Mouse (Mus musculus) hindbrain, embryonic 11.5 days (tissue): ENCODE measurements at regions not wholly inside any gene's neighbourhood (a gene's known extent, or its start where the extent isn't known, plus 50 kb on each side); places are given as distances from the start of the nearest gene placed in this dataset.
"Not testable (repeated sequence)": the region's sequence is repeated elsewhere in the genome, so short reads cannot be mapped to it uniquely, and the experiment has no call there.

Experiments
- ATAC-seq: fragments of 200-750 bp; cut with Nextera tagmentation; 2 replicates; pipeline ENCODE4 v1.8.0; 2017; ENCODE audit warnings: mild to moderate bottlenecking, moderate TSS enrichment, moderate library complexity; ENCODE audit not compliant: low FRiP score
- DNase-seq: peaks from one replicate; pipeline ENCODE4 v3.0.0-alpha.2; 2015; ENCODE audit warnings: low spot score
- H3K27ac ChIP-seq: fragments of 300-500 bp; sonication (generic); 2 replicates; pipeline ENCODE4 v1.5.1; 2014; ENCODE audit warnings: mild to moderate bottlenecking, low read depth, low read length
- H3K27me3 ChIP-seq: fragments of 300-500 bp; sonication (generic); 2 replicates; pipeline ENCODE4 v1.6.1; 2014; ENCODE audit warnings: mild to moderate bottlenecking, low read length, moderate library complexity, mixed read lengths; ENCODE audit not compliant: control insufficient read depth, insufficient read depth
- H3K36me3 ChIP-seq: fragments of 300-500 bp; sonication (generic); 2 replicates; pipeline ENCODE4 v1.6.1; 2014; ENCODE audit warnings: mild to moderate bottlenecking, low read length, moderate library complexity, mixed read lengths; ENCODE audit not compliant: control insufficient read depth, insufficient read depth
- H3K4me1 ChIP-seq: fragments of 300-500 bp; sonication (generic); replicated peaks from 2 replicates; pipeline ENCODE4 v1.6.1; 2014; ENCODE audit warnings: low read length, mixed read lengths; ENCODE audit not compliant: control insufficient read depth, insufficient read depth
- H3K4me2 ChIP-seq: fragments of 300-500 bp; sonication (generic); replicated peaks from 2 replicates; pipeline ENCODE4 v1.6.1; 2014; ENCODE audit warnings: mild to moderate bottlenecking, low read depth, low read length
- H3K4me3 ChIP-seq: fragments of 300-500 bp; sonication (generic); 2 replicates; pipeline ENCODE4 v1.5.1; 2014; ENCODE audit warnings: low read depth, low read length
- H3K9ac ChIP-seq: fragments of 300-500 bp; sonication (generic); 2 replicates; pipeline ENCODE4 v1.6.1; 2014; ENCODE audit warnings: low read depth, low read length
- H3K9me3 ChIP-seq: fragments of 300-500 bp; sonication (generic); 2 replicates; pipeline ENCODE4 v1.6.1; 2016; ENCODE audit warnings: low read length; ENCODE audit not compliant: control insufficient read depth
- WGBS: fragments of 180-500 bp; shearing (Covaris S2); extraction: QIAGEN DNeasy Blood & Tissue Kit; methylation state at CpG from one replicate; pipeline ENCODE4 v1.1.7; 2014; 5-methylcytosine and 5-hydroxymethylcytosine counted together

DNA sequence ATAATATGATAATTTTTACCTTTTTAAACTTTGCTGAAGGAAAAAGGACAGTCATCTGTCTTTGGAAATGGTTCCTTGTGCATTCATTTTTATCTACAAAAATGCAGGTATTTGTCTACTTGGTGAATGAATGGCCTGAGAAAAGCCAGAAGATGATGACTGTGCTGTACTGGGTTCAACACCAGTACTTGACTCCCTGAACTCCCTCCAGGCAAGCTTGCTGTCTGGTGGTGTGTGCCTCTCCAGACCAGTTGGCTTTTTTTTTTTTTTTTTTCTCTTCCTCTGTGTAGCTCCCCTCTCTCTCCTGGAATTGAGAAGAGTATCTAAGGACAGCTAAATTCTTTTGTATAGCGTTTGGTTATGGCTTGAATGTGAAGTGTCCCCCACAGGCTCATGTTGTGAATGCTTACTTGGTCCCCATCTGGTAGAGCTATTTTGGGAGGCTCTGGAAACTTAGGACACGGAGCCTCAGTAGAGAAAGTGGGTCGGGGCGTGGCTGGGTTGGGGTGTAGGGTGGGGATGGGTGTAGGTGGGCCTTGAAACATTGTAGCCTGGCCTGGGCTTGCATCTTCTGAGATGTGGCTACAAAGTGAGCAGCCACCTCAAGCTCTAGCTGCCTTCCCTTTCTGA, 432.3 kb upstream of the Auts2 start:
- no peak for ATAC-seq
- H3K9ac ChIP-seq = no peak overlapping the region

GRCm38 (mm10) chr5:132974876-132975275, 431.7 kb upstream of the Auts2 start:
- H3K9me3 ChIP-seq = 0 out of 2 replicates have a peak, but pooled peaks cover 2% of the 10 kb centered on the region
- H3K9ac ChIP-seq = no peak overlapping the region
- no peaks in the 10 kb centered on the region for H3K27me3 ChIP-seq
- H3K4me2 ChIP-seq = no peak overlapping the region
- H3K4me1 ChIP-seq = no peaks in the 10 kb centered on the region; the same call in 1 of the 2 replicates
- no peaks in the 10 kb centered on the region for H3K36me3 ChIP-seq
- no peak for ATAC-seq
- no peak overlapping the region for H3K27ac ChIP-seq
- WGBS = 25% methylated on average over 3 of the region's 3 CpGs
- H3K4me3 ChIP-seq = no peak overlapping the region
- DNase-seq = peak; percentile 9

More for the DNA sequence above, 432.3 kb upstream of the Auts2 start:
- no peaks in the 10 kb centered on the region; the same call in 1 of the 2 replicates for H3K4me1 ChIP-seq
- 0 out of 2 replicates have a peak, but pooled peaks cover 2% of the 10 kb centered on the region for H3K9me3 ChIP-seq
- H3K4me2 ChIP-seq = no peak overlapping the region
- no peaks in the 10 kb centered on the region for H3K36me3 ChIP-seq
- H3K27ac ChIP-seq = no peak overlapping the region
- no peaks in the 10 kb centered on the region for H3K27me3 ChIP-seq
- DNase-seq = no peak
- H3K4me3 ChIP-seq = no peak overlapping the region
- WGBS = 75% methylated on average over 4 of the region's 4 CpGs

DNA sequence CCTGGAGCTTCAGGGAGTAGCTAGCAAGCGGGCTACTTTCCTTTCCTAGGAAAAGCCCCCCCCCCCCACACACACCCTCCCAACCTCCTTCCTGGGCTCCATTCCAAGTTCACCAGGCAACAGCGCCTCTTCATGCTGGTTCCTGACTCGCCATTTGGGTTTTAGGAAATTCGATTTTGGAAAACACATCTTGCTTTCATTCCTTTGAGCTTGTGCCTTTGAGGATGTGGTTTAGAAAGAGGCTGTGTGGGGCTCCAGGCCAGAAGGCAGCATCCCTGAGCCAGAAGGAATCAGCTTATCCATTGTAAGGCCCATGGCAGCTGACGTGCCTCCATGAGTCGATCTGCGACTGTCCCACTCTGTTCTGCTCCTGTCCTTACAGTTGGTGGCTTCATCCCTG, 427.9 kb upstream of the Auts2 start:
- Histone ChIP-seq H3K36me3 (no peaks in the 10 kb centered on the region), H3K4me3 (no peak overlapping the region), H3K27me3 (no peaks in the 10 kb centered on the region), H3K4me2 (no peak overlapping the region), H3K4me1 (no peaks in the 10 kb centered on the region; the same call in 1 of the 2 replicates), H3K27ac (no peak overlapping the region), H3K9ac (no peak overlapping the region), H3K9me3 (0 out of 2 replicates have a peak, but pooled peaks cover 2% of the 10 kb centered on the region)
- WGBS = 95% methylated on average over 7 of the region's 7 CpGs
- ATAC-seq = no peak
- no peak for DNase-seq

- H3K4me1 ChIP-seq = no peaks in the 10 kb centered on the region; the same call in 1 of the 2 replicates
- no peak for ATAC-seq
- no peak overlapping the region for H3K4me3 ChIP-seq
- no peak for DNase-seq
- WGBS = 68% methylated on average over 5 of the region's 5 CpGs
- no peaks in the 10 kb centered on the region for H3K36me3 ChIP-seq
- H3K27me3 ChIP-seq = no peaks in the 10 kb centered on the region
- H3K27ac ChIP-seq = no peak overlapping the region
- no peak overlapping the region for H3K4me2 ChIP-seq
- no peak overlapping the region for H3K9ac ChIP-seq
- 0 out of 2 replicates have a peak, but pooled peaks cover 2% of the 10 kb centered on the region for H3K9me3 ChIP-seq
Observed at GRCm38 (mm10) chr5:132969376-132969775, 426.2 kb upstream of the Auts2 start.

DNA sequence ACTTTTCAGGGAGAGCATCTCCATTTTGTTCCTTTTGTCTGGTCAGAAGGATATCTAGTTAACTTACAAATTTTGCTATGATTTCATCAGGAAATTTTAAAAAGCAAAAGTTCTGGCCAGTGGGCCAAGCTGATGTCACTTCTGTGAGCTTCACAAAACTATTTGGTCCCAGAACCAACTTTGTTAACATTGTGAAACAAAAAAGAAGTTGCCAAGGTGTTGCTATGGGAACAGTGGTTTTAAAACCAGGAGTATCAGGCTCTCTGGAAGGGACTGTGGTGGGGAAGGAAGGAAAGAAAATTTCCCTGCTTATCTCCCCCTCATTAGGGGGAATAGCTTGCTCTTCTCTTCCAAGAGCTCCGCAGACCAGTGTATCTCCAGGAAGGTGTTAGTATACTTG, 416.8 kb upstream of the Auts2 start:
- Histone ChIP-seq H3K36me3 (no peaks in the 10 kb centered on the region), H3K9ac (no peak overlapping the region), H3K4me2 (no peak overlapping the region), H3K4me3 (no peak overlapping the region), H3K27ac (no peak overlapping the region), H3K9me3 (no peaks in the 10 kb centered on the region), H3K4me1 (no peaks in the 10 kb centered on the region), H3K27me3 (no peaks in the 10 kb centered on the region)
- no peak for ATAC-seq
- no peak for DNase-seq
- 83% methylated on average over 1 of the region's 1 CpGs for WGBS

DNA sequence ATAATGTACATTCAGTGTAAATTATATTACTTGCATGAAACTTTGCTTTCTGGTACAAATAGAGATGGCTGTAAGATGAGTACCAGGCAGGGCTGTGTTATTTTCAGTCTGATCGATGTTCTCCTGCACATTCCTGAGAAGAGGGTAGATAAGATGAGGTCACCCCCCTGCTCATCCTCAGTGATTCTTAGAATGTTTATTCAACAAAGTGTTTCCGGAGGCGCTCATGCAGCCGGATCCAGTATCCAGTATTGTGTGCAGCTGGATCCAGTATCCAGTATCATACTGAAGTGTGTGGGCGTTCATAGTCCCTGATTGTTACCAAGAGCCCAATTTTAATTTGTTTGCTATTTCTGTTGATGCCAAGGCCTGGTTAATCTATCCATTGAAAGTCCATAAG, 413.0 kb upstream of the Auts2 start:
- Histone ChIP-seq H3K27me3 (no peaks in the 10 kb centered on the region), H3K4me2 (no peak overlapping the region), H3K4me1 (no peaks in the 10 kb centered on the region), H3K9ac (no peak overlapping the region), H3K36me3 (no peaks in the 10 kb centered on the region), H3K4me3 (no peak overlapping the region), H3K9me3 (no peaks in the 10 kb centered on the region), H3K27ac (no peak overlapping the region)
- DNase-seq (no peak), ATAC-seq (no peak)
- 73% methylated on average over 5 of the region's 5 CpGs for WGBS

DNA sequence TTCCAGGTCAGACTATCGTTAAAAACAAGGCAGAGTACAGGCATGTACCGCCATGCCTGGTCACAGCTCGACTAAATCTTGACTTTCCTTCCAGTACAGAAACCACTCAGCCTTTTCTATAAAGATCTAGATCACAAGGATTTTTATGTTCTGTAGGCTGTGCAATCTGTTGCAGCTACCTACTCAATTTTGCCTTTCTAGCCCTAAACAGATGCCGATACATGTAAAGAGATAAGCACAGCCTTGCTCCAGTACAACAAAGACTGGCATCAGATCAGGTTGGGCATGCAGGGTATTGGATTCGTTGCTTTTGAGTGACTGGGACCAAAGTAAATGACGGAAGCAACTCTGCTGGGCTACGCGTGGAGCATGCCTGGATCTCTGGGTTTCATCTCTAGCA, 411.9 kb upstream of the Auts2 start:
- H3K4me2 ChIP-seq = no peak overlapping the region
- H3K36me3 ChIP-seq = no peaks in the 10 kb centered on the region
- H3K4me3 ChIP-seq = no peak overlapping the region
- H3K9me3 ChIP-seq = no peaks in the 10 kb centered on the region
- no peaks in the 10 kb centered on the region for H3K27me3 ChIP-seq
- no peak overlapping the region for H3K27ac ChIP-seq
- DNase-seq (no peak), ATAC-seq (no peak)
- no peak overlapping the region for H3K9ac ChIP-seq
- no peaks in the 10 kb centered on the region for H3K4me1 ChIP-seq
- WGBS = 93% methylated on average over 8 of the region's 8 CpGs

- no peak for ATAC-seq
- Histone ChIP-seq H3K27me3 (no peaks in the 10 kb centered on the region), H3K9me3 (no peaks in the 10 kb centered on the region), H3K27ac (no peak overlapping the region), H3K36me3 (no peaks in the 10 kb centered on the region), H3K9ac (no peak overlapping the region), H3K4me1 (no peaks in the 10 kb centered on the region), H3K4me2 (no peak overlapping the region), H3K4me3 (no peak overlapping the region)
- WGBS = 78% methylated on average over 9 of the region's 9 CpGs
- no peak for DNase-seq
Observed at GRCm38 (mm10) chr5:132933439-132933980, 390.4 kb upstream of the Auts2 start.

DNA sequence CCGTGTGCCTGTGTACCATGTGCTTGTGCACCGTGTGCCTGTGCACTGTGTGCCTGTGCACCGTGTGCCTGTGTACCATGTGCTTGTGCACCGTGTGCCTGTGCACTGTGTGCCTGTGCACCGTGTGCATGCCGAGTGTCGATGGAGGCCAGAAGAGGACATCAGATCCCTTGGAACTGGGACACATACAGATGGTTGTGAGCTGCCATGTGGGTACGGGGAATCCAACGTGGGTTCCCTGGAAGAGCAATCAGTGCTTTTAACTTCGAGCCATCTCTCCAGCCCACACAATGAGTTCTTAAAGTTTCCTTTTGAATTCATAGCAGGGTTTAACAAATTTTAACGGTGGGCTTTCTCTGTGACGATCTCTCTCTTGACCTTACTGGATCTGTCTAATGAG, 386.8 kb upstream of the Auts2 start:
- H3K4me3 ChIP-seq = not testable (repeated sequence)

More for the DNA sequence above, 386.8 kb upstream of the Auts2 start:
- not testable (repeated sequence) for H3K4me1 ChIP-seq, DNase-seq, ATAC-seq, H3K9ac ChIP-seq, H3K27me3 ChIP-seq, H3K27ac ChIP-seq, H3K36me3 ChIP-seq, H3K9me3 ChIP-seq, H3K4me2 ChIP-seq
- 91% methylated on average over 12 of the region's 12 CpGs for WGBS
